Mouse (Mus musculus) right cerebral cortex, adult 18-20 months (tissue): ENCODE results near the gene Ablim1.

Source experiments
- DNase-seq: peaks from one replicate; pipeline ENCODE4 v3.0.0; 2022; ENCODE audit warnings: mixed read lengths

The Ablim1 gene

GRCm38 (mm10) chr19:57255157-57255556, 59.6 kb downstream of the Ablim1 start:
- DNase-seq: no peak

DNA sequence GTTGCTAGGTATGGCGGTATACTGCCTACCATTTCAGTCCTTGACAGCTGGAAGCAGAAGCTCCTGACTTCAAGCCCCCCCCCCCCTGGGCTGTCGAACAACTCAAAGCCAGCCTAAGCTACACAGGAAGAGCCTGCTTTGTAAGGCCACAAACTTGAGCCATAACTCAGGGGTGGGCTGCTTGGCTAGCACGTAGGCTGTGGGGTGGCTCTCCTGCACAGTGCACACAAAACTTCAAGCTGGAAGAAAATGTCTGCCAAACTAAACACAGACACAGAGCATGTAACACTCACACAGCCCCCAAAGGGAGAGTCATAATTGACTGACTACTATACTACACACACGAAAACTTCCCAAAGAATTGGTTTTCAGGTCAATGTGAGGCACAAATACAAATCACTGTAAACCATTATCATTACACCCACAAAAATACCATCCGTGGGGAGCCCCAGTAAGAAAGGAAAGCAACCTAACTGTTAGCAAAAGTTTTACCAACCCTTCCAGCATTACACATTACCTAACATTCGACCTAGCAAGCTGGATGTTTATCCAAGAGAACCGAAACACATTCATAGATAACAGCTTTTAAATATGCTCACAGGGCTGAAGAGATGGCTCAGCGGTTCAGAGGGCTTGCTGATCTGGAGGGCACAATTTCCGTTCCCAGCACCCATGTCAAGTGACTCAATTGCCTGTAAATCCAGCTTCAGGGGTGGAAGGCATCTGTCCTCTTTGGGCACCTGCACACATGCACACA, 61.8 kb downstream of the Ablim1 start:
- DNase-seq: no peak

GRCm38 (mm10) chr19:57248781-57249180, 65.9 kb downstream of the Ablim1 start:
- DNase-seq: no peak

GRCm38 (mm10) chr19:57247221-57247620, 67.5 kb downstream of the Ablim1 start:
- DNase-seq: no peak

GRCm38 (mm10) chr19:57244281-57244680, 70.4 kb downstream of the Ablim1 start:
- no peak for DNase-seq

DNA sequence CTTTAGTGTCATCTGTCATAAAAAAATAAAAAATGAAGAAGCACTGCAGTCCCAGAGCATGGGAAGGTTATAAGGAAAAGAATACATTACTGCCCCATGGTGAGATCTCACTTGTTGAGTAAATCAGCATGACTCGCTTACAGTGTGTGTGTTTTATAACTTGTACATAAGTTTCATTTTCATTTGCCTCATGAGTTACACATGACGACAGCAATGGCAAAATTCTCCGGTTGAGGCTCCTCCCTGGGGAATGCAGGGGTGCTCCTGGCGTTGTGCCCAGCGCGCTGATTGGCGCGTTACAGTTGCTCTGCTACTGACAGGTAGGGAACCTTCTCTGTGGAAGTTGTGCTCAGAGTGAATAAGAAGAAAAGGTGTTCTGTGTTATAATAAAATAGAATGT, 71.1 kb downstream of the Ablim1 start:
- no peak for DNase-seq

DNA sequence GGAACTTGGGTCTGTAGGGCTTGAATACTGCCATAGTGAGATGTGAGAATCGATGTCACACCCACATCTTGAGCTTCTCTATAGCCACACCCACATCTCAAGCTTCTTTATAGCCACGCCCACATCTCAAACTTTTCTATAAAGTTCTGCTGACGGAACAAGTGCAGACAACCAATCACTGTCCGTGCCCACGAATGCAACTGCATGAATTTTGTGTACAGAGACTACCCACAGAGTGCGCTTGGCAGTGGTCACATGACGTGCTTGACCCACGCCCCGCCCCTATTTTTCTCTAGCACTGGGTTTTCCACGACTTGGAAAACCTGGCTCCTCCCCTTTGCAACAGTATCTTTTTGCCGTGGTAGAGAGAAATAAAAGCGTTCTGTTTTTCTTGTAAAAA, 71.5 kb downstream of the Ablim1 start:
- no peak for DNase-seq

- no peak for DNase-seq
Measured at GRCm38 (mm10) chr19:57241363-57242192, 73.1 kb downstream of the Ablim1 start.

- no peak for DNase-seq
Measured at GRCm38 (mm10) chr19:57240259-57240658, 74.5 kb downstream of the Ablim1 start.

GRCm38 (mm10) chr19:57239176-57239784, 75.4 kb downstream of the Ablim1 start:
- peak; percentile 90 for DNase-seq

- DNase-seq: peak; percentile 58
Measured at GRCm38 (mm10) chr19:57238461-57238860, 76.3 kb downstream of the Ablim1 start.

GRCm38 (mm10) chr19:57237534-57237933, 77.2 kb downstream of the Ablim1 start:
- DNase-seq: peak; percentile 33

DNA sequence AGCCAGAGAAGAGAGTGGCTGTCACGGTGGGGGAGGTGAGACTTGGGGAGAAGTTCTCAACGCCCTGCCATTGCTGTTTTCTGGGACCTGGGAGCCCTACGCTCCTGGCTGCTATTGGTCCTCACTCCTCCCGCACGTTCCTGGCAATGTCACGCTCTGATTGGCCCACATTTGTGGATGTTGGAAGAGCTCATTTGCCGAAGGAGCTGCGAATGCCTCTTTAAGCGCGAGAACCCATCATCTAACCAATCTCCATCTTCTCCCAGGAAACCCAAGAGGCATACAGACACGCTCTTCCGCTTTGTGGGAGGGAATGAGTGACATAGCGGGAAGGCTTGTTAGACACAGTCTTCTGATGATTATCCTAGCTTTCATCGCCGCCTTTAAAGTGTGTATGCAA, 78.1 kb downstream of the Ablim1 start:
- DNase-seq: peak; percentile 74

DNA sequence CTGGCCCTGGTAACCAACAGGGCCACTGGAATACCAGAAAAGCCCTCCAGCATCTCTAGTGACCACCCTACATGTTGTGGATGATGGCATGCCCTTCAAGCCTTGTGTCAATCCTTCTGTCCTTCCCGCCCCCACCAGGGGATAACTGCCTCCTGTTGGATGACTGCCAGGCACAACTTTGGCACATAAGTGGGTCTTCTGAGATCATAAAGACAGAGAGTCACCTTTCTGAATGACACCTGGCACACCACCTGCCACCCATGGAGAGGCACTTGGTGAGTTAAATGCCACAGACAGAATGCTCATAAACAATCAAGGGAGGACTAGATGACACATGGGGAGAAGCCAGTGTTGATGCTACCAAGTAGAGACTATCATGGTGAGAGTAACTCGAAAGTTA, 78.8 kb downstream of the Ablim1 start:
- no peak for DNase-seq

DNA sequence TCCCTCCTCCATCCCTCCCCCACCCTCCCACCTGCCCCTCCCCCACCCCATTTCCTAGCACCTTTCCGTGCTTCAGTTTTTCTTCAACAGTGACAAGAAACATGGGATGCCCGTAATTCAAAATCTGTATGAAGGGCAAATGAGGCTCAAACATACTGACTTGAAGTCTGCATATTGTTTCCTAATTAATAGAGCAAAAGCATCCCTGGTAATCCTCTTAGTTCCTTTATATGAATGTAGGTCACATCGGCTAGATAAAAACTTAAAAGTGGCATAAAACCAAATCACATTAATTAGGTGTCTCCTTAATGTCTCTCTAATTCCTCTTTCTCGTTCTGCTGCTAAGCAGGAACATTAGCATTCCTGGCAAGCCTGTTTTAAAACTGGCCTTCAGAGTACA, 83.7 kb downstream of the Ablim1 start:
- DNase-seq: no peak

DNA sequence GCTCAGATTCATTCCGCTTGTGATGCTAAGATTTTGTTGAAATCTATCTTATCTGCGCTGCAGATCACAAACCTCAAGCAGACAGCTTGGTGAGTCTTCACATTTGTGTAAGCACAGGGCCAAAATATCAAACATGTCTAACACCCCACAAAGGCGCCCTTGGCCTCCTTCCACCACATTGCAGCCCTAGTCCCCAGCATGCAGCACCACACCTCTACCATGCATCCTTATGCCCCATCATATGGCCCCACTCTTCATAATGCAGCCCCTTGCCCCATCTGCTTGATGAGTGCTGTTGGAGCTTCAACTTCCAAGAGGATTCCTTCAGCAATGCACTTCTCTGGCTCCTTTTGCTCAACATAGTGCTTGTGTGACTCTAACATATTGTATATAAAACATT, 85.6 kb downstream of the Ablim1 start:
- no peak for DNase-seq

GRCm38 (mm10) chr19:57228576-57228975, 86.1 kb downstream of the Ablim1 start:
- DNase-seq: no peak

DNA sequence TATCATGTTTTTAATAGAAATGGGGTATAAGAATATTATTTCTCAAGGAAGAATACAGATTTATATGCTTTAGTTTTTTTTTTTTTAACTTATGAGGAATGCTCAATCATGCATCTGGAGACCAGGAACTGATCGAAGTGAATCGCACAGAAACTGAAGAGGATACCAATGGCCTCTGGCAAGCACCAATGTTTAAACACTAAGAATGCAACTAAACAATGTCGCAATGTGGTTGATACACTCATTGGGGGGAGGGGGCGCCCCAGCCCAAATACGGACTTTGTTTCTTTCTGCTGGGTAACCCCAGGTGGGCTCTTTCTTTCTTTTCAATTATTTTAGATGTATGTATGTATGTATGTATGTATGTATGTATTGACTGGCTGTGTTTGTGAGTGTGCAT, 90.3 kb downstream of the Ablim1 start:
- no peak for DNase-seq

DNA sequence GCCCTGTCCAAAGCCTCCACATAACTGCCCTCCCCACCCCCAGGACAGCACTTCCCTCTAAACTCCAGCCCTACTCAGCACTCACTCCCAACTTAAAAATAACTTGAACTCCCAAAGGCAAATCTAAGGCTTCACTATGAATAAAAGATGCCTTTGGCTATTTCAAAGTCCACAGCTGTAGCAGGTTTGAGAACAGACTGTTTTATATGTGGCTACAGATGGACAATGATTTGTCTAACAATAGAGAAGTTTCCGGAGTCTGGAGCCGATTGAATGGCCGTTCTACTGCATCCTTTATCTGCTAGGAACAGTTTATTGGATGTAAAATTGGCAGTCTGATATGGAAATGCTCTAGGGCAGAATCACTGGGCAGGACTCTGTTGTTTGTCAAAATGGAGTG, 91.0 kb downstream of the Ablim1 start:
- DNase-seq: no peak

- no peak for DNase-seq
Measured at GRCm38 (mm10) chr19:57222657-57223056, 92.1 kb downstream of the Ablim1 start.

DNA sequence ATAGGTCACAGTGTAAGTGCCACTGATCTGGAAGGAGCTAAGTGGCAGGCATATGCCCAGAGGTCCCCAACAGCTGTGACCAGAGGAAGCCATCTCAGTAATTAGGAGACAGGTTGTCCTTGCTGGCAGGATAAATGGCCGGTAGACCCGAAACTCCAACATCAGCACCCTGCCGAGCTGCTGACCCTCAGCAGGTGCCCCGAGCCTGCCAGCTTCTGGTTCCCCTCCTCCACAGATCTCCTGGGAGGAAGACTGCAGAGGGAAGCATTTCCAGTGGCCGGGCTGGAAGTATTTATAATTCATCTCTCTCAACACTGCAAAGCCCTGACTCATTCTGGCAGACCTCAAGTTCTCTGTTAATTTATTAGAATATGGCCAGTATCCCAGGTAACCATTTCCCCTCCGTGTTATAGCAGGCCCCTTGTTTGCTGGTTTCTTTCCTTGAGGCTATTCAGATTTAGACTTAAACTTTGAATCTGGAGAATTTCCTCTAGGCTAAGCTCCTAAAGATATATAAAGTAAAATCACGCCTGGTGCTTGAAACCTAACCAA, 93.0 kb downstream of the Ablim1 start:
- DNase-seq: no peak

GRCm38 (mm10) chr19:57219758-57220157, 95.0 kb downstream of the Ablim1 start:
- no peak for DNase-seq

GRCm38 (mm10) chr19:57217161-57217560, 97.6 kb downstream of the Ablim1 start:
- no peak for DNase-seq

DNA sequence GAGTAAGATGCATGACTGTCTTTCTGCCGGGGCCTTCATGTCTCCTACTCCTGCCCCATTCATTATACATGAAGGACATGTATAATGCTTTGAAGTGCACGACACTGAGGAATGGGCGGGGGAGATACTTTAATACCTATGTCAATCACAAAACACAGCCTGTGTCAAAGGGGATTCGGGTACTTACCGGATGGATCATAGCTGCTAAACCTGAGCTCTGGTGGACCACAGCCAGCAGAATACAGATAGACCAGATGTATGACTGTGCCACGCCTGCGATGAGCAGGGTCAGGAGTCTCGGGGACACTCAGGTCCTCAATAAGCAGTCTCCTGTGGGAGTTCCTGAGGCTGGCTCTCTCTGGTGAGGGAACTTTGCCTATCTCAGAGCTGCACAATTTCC, 99.2 kb downstream of the Ablim1 start:
- DNase-seq: no peak
